In genomic region chr11:84721979-84722378, GRCm38 (mm10) we compare ENCODE assay signal across 11 mouse cellular contexts.
DNase-seq lines count a peak whose midpoint lies in the region; ATAC-seq and TF ChIP-seq lines count a peak whose summit lies in the region.
"Had no signal": no experiment of that assay in that cellular context is flagged by ENCODE, and none has a peak within 500 bp of the region (broad histone marks: within the 10 kb centered on the region; RNA-seq: fewer than 3 reads in every experiment).

No protein-coding gene starts in this region.

- H3K27me3 ChIP-seq in intestine, postnatal 0 days (replicated peaks; ENCODE audit: control insufficient read depth, insufficient read depth, low read length): no peaks in the 10 kb centered on the region
- peaks cover under 1% of the 10 kb centered on the region; the same call in 1 of the 2 replicates for H3K27me3 ChIP-seq in intestine, embryonic 16.5 days (replicated peaks; ENCODE audit: control insufficient read depth, insufficient read depth, low read length)
- H3K27me3 ChIP-seq in Patski: peaks cover 32% of the 10 kb centered on the region

- H3K4me3 ChIP-seq in intestine, postnatal 0 days (ENCODE audit: low read depth, low read length): no peak overlapping the region
- H3K4me3 ChIP-seq in intestine, embryonic 16.5 days (ENCODE audit: low read length): no peak overlapping the region
- H3K4me3 ChIP-seq: embryonic facial prominence, embryonic 15.5 days; heart, embryonic 15.5 days; megakaryocyte, embryonic 14.5 days had no signal

- peak; percentile 54 for TF ChIP-seq CTCF in intestine, postnatal 0 days (IDR thresholded peaks at IDR 0.05; ENCODE audit: low read depth)
- TF ChIP-seq CTCF in Patski (IDR thresholded peaks at IDR 0.05): peak; percentile 70

- WGBS in intestine, postnatal 0 days: 31% methylated on average over 3 of the region's 3 CpGs
- WGBS in intestine, embryonic 16.5 days: 41% methylated on average over 3 of the region's 3 CpGs

- DNase-seq in 416B (ENCODE audit: low read depth): peak; percentile 21
- no peak for DNase-seq in Patski (ENCODE audit: low read depth, low spot score)
- DNase-seq in induced T-regulatory cell, adult 2 months (ENCODE audit: low read depth): peak; percentile 11
- no peak for DNase-seq in right cerebral cortex, adult 18-20 months
- no peak for DNase-seq in right cerebral cortex, postnatal 4 days
- no peak for DNase-seq in embryo, embryonic 9.5 days (ENCODE audit: extremely low spot score)

- CTCF ChIA-PET in Patski (lab: Charles Lee): no interaction called here

- no peak for ATAC-seq in intestine, postnatal 0 days
- ATAC-seq in intestine, embryonic 16.5 days: no peak
- no peak for ATAC-seq in Patski

- H3K9ac ChIP-seq in intestine, postnatal 0 days (ENCODE audit: low read depth, low read length): no peak overlapping the region
- no peak overlapping the region for H3K9ac ChIP-seq in intestine, embryonic 16.5 days (ENCODE audit: low read depth, low read length)
- H3K9ac ChIP-seq: embryonic facial prominence, embryonic 15.5 days; heart, embryonic 15.5 days had no signal

- H3K4me2 ChIP-seq in intestine, postnatal 0 days (replicated peaks; ENCODE audit: low read depth): no peak overlapping the region
- no peak overlapping the region for H3K4me2 ChIP-seq in intestine, embryonic 16.5 days (ENCODE audit: low read depth, low read length)
- H3K4me2 ChIP-seq: embryonic facial prominence, embryonic 15.5 days; heart, embryonic 15.5 days had no signal

- H3K9me3 ChIP-seq in intestine, postnatal 0 days (ENCODE audit: control insufficient read depth): no peaks in the 10 kb centered on the region
- no peaks in the 10 kb centered on the region for H3K9me3 ChIP-seq in intestine, embryonic 16.5 days (ENCODE audit: control insufficient read depth, low read length)
- H3K9me3 ChIP-seq: embryonic facial prominence, embryonic 15.5 days; heart, embryonic 15.5 days; megakaryocyte, embryonic 14.5 days had no signal

- POLR2A ChIA-PET in Patski (lab: Charles Lee): interaction anchor here (0.6 kb wide), 1 partner anchor 206 kb away, joined by 3 read pairs; no protein-coding TSS in a partner anchor

- H3K27ac ChIP-seq in intestine, postnatal 0 days (ENCODE audit: low read depth, low read length): no peak overlapping the region
- H3K27ac ChIP-seq in intestine, embryonic 16.5 days (ENCODE audit: low read length): no peak overlapping the region
- H3K27ac ChIP-seq: embryonic facial prominence, embryonic 15.5 days; heart, embryonic 15.5 days had no signal

- in situ Hi-C loops in Patski (cut with MboI; ENCODE audit: low pct_unique_long_range_greater_than_20kb): no loop called here

- H3K36me3 ChIP-seq in intestine, postnatal 0 days (ENCODE audit: control insufficient read depth, insufficient read depth): no peaks in the 10 kb centered on the region
- no peaks in the 10 kb centered on the region for H3K36me3 ChIP-seq in intestine, embryonic 16.5 days (ENCODE audit: control insufficient read depth, insufficient read depth, low read length)
- H3K36me3 ChIP-seq: embryonic facial prominence, embryonic 15.5 days; heart, embryonic 15.5 days had no signal

- no peaks in the 10 kb centered on the region for H3K4me1 ChIP-seq in intestine, postnatal 0 days (replicated peaks; ENCODE audit: control insufficient read depth, insufficient read depth, low read length)
- no peaks in the 10 kb centered on the region for H3K4me1 ChIP-seq in intestine, embryonic 16.5 days (ENCODE audit: control insufficient read depth, insufficient read depth, low read length)
- H3K4me1 ChIP-seq: embryonic facial prominence, embryonic 15.5 days; heart, embryonic 15.5 days; megakaryocyte, embryonic 14.5 days had no signal

Comparison
In these comparisons a context has a peak if more than half of its experiments do, and no peak if none do; other contexts are left out.
1. DNase-seq: peak in 416B (single experiment) and induced T-regulatory cell, adult 2 months (single experiment); none in Patski (single experiment), right cerebral cortex, adult 18-20 months (single experiment), right cerebral cortex, postnatal 4 days (single experiment) and embryo, embryonic 9.5 days (single experiment).